Mouse (Mus musculus) stomach, embryonic 16.5 days (tissue): ENCODE measurements around the gene Usf3. TPM values are rescaled to one million over a fixed set of nuclear protein-coding genes. Genes with fewer than 3 reads are reported as not detected.

ENCODE experiments used
- ATAC-seq: fragments of 200-750 bp; cut with Nextera tagmentation; 2 replicates; pipeline ENCODE4 v1.8.0; 2017; ENCODE audit warnings: moderate number of reproducible peaks, moderate TSS enrichment; ENCODE audit not compliant: insufficient read depth, low FRiP score
- H3K27ac ChIP-seq: fragments of 300-500 bp; sonication (generic); 2 replicates; pipeline ENCODE4 v1.5.1; 2014; ENCODE audit warnings: low read length
- H3K27me3 ChIP-seq: fragments of 300-500 bp; sonication (generic); 2 replicates; pipeline ENCODE4 v1.6.1; 2014; ENCODE audit warnings: low read length, control low read depth, mixed read lengths; ENCODE audit not compliant: control insufficient read depth, insufficient read depth
- H3K36me3 ChIP-seq: fragments of 300-500 bp; sonication (generic); 2 replicates; pipeline ENCODE4 v1.6.1; 2014; ENCODE audit warnings: low read length; ENCODE audit not compliant: control insufficient read depth, insufficient read depth
- H3K4me1 ChIP-seq: fragments of 300-500 bp; sonication (generic); 2 replicates; pipeline ENCODE4 v1.6.1; 2014; ENCODE audit warnings: low read length, control low read depth, mixed read lengths; ENCODE audit not compliant: control insufficient read depth, insufficient read depth
- H3K4me2 ChIP-seq: fragments of 300-500 bp; sonication (generic); 2 replicates; pipeline ENCODE4 v1.6.1; 2014; ENCODE audit warnings: low read depth, low read length, mixed read lengths
- H3K4me3 ChIP-seq: fragments of 300-500 bp; sonication (generic); replicated peaks from 2 replicates; pipeline ENCODE4 v1.5.1; 2014; ENCODE audit warnings: mild to moderate bottlenecking, low read length
- H3K9ac ChIP-seq: fragments of 300-500 bp; sonication (generic); 2 replicates; pipeline ENCODE4 v1.6.1; 2014; ENCODE audit warnings: low read length
- H3K9me3 ChIP-seq: fragments of 300-500 bp; sonication (generic); replicated peaks from 2 replicates; pipeline ENCODE4 v1.6.1; 2016; ENCODE audit warnings: low read length, control low read depth; ENCODE audit not compliant: control insufficient read depth
- WGBS: fragments of 180-500 bp; shearing (Covaris S2); extraction: QIAGEN DNeasy Blood & Tissue Kit; methylation state at CpG from one replicate; pipeline ENCODE4 v1.1.7; 2014; 5-methylcytosine and 5-hydroxymethylcytosine counted together
- polyA plus RNA-seq: library from polyadenylated mRNA; unstranded; fragments of >200 nt; fragmentation: Nextera tagmentation; extraction: Ambion mirVana; gene quantifications from 2 replicates; pipeline ENCODE4 v1.2.1, GENCODE M21; 2015

Gene Usf3
- polyA plus RNA-seq, 1 experiment from 2014 or later: 3.3 TPM

DNA sequence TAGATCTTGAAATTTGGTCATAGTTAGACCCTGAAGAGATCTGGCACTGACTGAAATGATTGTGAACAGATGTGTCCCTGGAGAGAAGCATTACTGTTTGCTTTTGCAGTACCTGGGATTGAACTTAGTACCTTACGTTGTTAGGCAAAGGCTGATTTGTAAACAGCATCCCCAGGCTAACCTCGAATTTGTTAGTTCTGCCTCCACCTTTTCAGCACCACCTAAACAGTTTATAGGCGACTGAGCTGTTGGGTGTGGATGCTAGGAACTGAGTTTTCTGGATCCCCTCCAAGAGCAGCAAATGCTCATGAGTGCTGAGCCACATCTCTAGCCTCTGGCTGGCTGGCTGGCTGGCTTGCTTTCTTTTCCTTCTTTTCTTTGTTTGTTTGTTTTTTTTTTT is 7.9 kb upstream of the Usf3 start:
- H3K27me3 ChIP-seq: no peaks in the 10 kb centered on the region
- WGBS: 46% methylated on average over 3 of the region's 3 CpGs
- no peak overlapping the region for H3K9ac ChIP-seq
- H3K4me1 ChIP-seq: no peaks in the 10 kb centered on the region
- no peak overlapping the region for H3K4me2 ChIP-seq
- H3K9me3 ChIP-seq: no peaks in the 10 kb centered on the region
- no peak for ATAC-seq
- no peaks in the 10 kb centered on the region for H3K36me3 ChIP-seq
- H3K4me3 ChIP-seq: no peak overlapping the region
- no peak overlapping the region for H3K27ac ChIP-seq

- Histone ChIP-seq H3K27ac (no peak overlapping the region), H3K4me1 (peaks cover 2% of the 10 kb centered on the region), H3K4me2 (no peak overlapping the region), H3K9ac (no peak overlapping the region), H3K27me3 (no peaks in the 10 kb centered on the region), H3K4me3 (no peak overlapping the region), H3K36me3 (no peaks in the 10 kb centered on the region), H3K9me3 (no peaks in the 10 kb centered on the region)
- no peak for ATAC-seq
- WGBS: 67% methylated on average over 4 of the region's 4 CpGs
Observed at GRCm38 (mm10) chr16:44168990-44169389, 4.1 kb upstream of the Usf3 start.

DNA sequence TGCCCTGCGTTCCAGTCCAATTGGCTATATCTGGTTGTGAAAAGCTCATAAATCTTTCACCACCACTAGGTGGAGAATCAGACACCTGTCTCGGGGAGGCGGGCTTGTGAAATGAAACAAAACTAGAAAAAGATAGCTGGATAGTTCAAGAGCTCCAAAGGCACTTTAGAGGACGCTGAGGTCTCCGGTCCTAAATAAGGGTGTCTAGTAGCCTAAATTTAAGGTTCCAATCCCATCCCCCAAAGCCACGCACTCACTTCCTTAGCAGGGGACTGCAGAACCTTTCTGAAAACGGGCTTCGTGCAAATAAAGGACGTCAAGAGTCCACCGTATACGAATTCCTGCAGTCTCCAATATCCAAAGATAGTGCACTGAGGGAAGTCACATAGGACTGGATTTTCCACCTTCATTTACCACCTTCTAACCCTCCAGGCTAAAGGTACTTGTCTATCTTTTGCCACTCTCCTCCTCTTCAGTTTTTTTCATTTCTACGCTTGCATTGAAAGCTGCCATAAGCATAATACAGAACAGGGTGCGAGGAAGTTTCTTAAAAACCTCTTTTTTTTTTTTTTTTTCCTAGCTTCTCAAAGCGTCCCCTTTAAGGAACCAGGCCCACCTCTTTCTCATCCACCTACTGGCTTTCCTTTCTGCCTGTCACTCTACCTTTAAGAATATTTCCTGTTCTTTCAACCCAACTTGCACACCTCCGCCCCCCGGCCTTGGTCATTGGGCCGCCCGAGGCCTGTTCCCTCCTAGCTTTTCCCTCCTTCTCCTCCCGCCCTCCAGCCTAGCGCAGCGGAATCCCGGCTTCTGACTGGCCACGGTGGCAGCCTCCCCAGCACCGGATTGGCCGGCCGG is 520 bp upstream of the Usf3 start:
- no peaks in the 10 kb centered on the region for H3K36me3 ChIP-seq
- H3K4me1 ChIP-seq: peaks cover 13% of the 10 kb centered on the region
- peak overlapping the region; percentile 96 for H3K27ac ChIP-seq
- no peaks in the 10 kb centered on the region for H3K9me3 ChIP-seq
- H3K27me3 ChIP-seq: no peaks in the 10 kb centered on the region
- H3K9ac ChIP-seq: peak overlapping the region; percentile 99
- peak; percentile 99 for ATAC-seq
- WGBS: under 1% methylated on average over 26 of the region's 26 CpGs
- peak overlapping the region; percentile 82 for H3K4me2 ChIP-seq
- H3K4me3 ChIP-seq: peak overlapping the region; percentile 89

GRCm38 (mm10) chr16:44173966-44174530 is 1.0 kb downstream of the Usf3 start:
- H3K9ac ChIP-seq: peak overlapping the region; percentile 99
- peaks cover 16% of the 10 kb centered on the region for H3K4me1 ChIP-seq
- peak overlapping the region; percentile 69 for H3K4me2 ChIP-seq
- no peaks in the 10 kb centered on the region for H3K36me3 ChIP-seq
- no peaks in the 10 kb centered on the region for H3K9me3 ChIP-seq
- no peaks in the 10 kb centered on the region for H3K27me3 ChIP-seq
- ATAC-seq: no peak
- WGBS: 11% methylated on average over 7 of the region's 7 CpGs
- H3K4me3 ChIP-seq: peak overlapping the region; percentile 89
- H3K27ac ChIP-seq: peak overlapping the region; percentile 95

- H3K4me3 ChIP-seq: no peak overlapping the region
- peaks cover 16% of the 10 kb centered on the region for H3K4me1 ChIP-seq
- H3K4me2 ChIP-seq: peak overlapping the region; percentile 7
- no peaks in the 10 kb centered on the region for H3K36me3 ChIP-seq
- no peaks in the 10 kb centered on the region for H3K9me3 ChIP-seq
- 0 out of 2 replicates have a peak overlapping the region, but pooled peaks have one; percentile 2 for H3K9ac ChIP-seq
- H3K27ac ChIP-seq: peak overlapping the region; percentile 21; the same call in 1 of the 2 replicates
- 57% methylated on average over 1 of the region's 1 CpGs for WGBS
- H3K27me3 ChIP-seq: no peaks in the 10 kb centered on the region
- no peak for ATAC-seq
Observed at GRCm38 (mm10) chr16:44175001-44175400, 2.0 kb downstream of the Usf3 start.

DNA sequence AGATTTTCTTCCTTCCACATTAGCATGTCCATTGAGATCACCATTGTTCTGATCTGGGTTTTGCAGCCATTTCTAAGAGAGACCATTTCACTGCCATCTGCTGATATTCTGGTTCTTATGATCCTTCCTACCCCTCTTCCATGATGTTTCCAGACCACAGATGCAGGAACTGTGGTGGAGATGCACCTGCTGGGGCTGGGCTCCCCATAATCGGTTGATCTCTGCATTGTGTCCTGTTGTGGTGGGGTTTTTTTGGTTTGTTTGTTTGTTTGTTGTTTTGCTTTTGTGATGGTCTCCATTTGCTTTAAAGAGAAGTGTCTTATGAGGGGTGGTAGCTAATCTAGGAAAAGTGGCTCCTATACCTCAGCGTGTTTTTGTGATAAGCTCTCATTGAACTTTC is 3.5 kb downstream of the Usf3 start:
- H3K4me2 ChIP-seq: no peak overlapping the region
- H3K36me3 ChIP-seq: no peaks in the 10 kb centered on the region
- WGBS: 83% methylated on average over 2 of the region's 2 CpGs
- peaks cover 16% of the 10 kb centered on the region for H3K4me1 ChIP-seq
- no peak overlapping the region for H3K27ac ChIP-seq
- no peak overlapping the region for H3K9ac ChIP-seq
- H3K27me3 ChIP-seq: no peaks in the 10 kb centered on the region
- no peaks in the 10 kb centered on the region for H3K9me3 ChIP-seq
- ATAC-seq: no peak
- H3K4me3 ChIP-seq: no peak overlapping the region

- WGBS: 38% methylated on average over 1 of the region's 1 CpGs
Observed at GRCm38 (mm10) chr16:44178555-44178954, 5.5 kb downstream of the Usf3 start.

DNA sequence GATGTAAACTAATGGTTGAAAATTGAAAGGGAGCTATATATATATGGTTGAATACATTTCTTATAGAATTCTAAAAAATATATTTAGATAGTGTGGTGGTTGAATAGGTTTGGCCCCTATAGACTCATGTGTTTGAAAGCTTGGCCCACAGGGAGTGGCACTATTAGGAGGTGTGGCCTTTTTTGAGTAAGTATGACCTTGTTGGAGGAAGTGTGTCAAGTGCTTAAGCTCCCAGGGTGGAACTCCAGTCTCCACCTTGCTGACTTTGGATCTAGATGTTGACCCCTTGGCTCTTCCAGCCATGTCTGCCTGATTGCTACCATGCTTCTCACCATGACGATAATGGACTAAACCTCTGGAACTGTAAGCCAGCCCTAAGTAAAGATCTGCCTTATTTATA is 9.6 kb downstream of the Usf3 start:
- Histone ChIP-seq H3K4me2 (no peak overlapping the region), H3K27me3 (no peaks in the 10 kb centered on the region), H3K4me3 (no peak overlapping the region), H3K9me3 (no peaks in the 10 kb centered on the region), H3K9ac (no peak overlapping the region), H3K4me1 (0 out of 2 replicates have a peak, but pooled peaks cover 5% of the 10 kb centered on the region), H3K27ac (no peak overlapping the region), H3K36me3 (no peaks in the 10 kb centered on the region)
- 95% methylated on average over 1 of the region's 1 CpGs for WGBS
- no peak for ATAC-seq

More at GRCm38 (mm10) chr16:44178555-44178954, 5.5 kb downstream of the Usf3 start:
- Histone ChIP-seq H3K9me3 (no peaks in the 10 kb centered on the region), H3K4me2 (no peak overlapping the region), H3K36me3 (no peaks in the 10 kb centered on the region), H3K4me3 (no peak overlapping the region), H3K4me1 (peaks cover 16% of the 10 kb centered on the region), H3K27me3 (no peaks in the 10 kb centered on the region), H3K27ac (peak overlapping the region; percentile 69; the same call in 1 of the 2 replicates), H3K9ac (no peak overlapping the region)
- peak; percentile 83 for ATAC-seq

- H3K36me3 ChIP-seq: no peaks in the 10 kb centered on the region
- H3K9ac ChIP-seq: no peak overlapping the region
- no peaks in the 10 kb centered on the region for H3K27me3 ChIP-seq
- ATAC-seq: no peak
- WGBS: 44% methylated on average over 3 of the region's 3 CpGs
- no peaks in the 10 kb centered on the region for H3K9me3 ChIP-seq
- H3K27ac ChIP-seq: no peak overlapping the region
- 0 out of 2 replicates have a peak, but pooled peaks cover 2% of the 10 kb centered on the region for H3K4me1 ChIP-seq
- no peak overlapping the region for H3K4me2 ChIP-seq
- no peak overlapping the region for H3K4me3 ChIP-seq
Observed at GRCm38 (mm10) chr16:44184769-44185168, 11.7 kb downstream of the Usf3 start.
